Mouse (Mus musculus) megakaryocyte progenitor cell, adult 5-6 weeks (primary cell): ENCODE measurements around the gene Cdiptos. TPM values are rescaled to one million over a fixed set of nuclear protein-coding genes. Genes with fewer than 3 reads are reported as not detected.

Experiments used
- ATAC-seq: replicated peaks from 2 replicates; pipeline ENCODE4 v1.8.0; 2016; ENCODE audit warnings: mild to moderate bottlenecking, moderate TSS enrichment, inconsistent platforms; ENCODE audit not compliant: poor library complexity
- total RNA-seq, 2 experiments: library from RNA; stranded (forward) in 1 of 2; stranded (reverse) in 1 of 2; fragments of 157-497, 149-512 nt in 1 of 2; fragments of 200-1000 nt in 1 of 2; gene quantifications; 2 replicates each; pipeline versions ENCODE4 v1.2.3 to v1.2.4; 2015 to 2017

Cdiptos gene
- total RNA-seq (2015) (4.3 and 4.9 TPM in 2 replicates), total RNA-seq (2017) (0.62 and 3.2 TPM in 2 replicates)

- ATAC-seq: peak; percentile 97
Observed at GRCm38 (mm10) chr7:126975950-126976866, at the start of gene Cdiptos. TSS of gene Cdiptos (minus strand) at chr7:126976098.

GRCm38 (mm10) chr7:127024755-127025555 lies 49.1 kb upstream of the Cdiptos start:
- peak; percentile 20 for ATAC-seq

GRCm38 (mm10) chr7:127023896-127024690 lies 48.2 kb upstream of the Cdiptos start:
- no peak for ATAC-seq

- no peak for ATAC-seq
Observed at GRCm38 (mm10) chr7:127023272-127023691, 47.4 kb upstream of the Cdiptos start.

GRCm38 (mm10) chr7:127022528-127023271 lies 46.8 kb upstream of the Cdiptos start:
- no peak for ATAC-seq

GRCm38 (mm10) chr7:127021563-127022527 lies 45.9 kb upstream of the Cdiptos start:
- ATAC-seq: no peak

- peak; percentile 5 for ATAC-seq
Observed at GRCm38 (mm10) chr7:127020901-127021562, 45.1 kb upstream of the Cdiptos start, which contains the start of the genes Gm42742 and Prrt2. TSS of gene Gm42742 (minus strand) at chr7:127021097. TSS of gene Prrt2 (minus strand) at chr7:127021211.

GRCm38 (mm10) chr7:127020491-127020890 lies 44.6 kb upstream of the Cdiptos start:
- no peak for ATAC-seq

- no peak for ATAC-seq
Observed at GRCm38 (mm10) chr7:127020031-127020430, 44.1 kb upstream of the Cdiptos start.

GRCm38 (mm10) chr7:127019306-127019960 lies 43.5 kb upstream of the Cdiptos start:
- ATAC-seq: no peak

- ATAC-seq: no peak
Observed at GRCm38 (mm10) chr7:127018416-127019305, 42.8 kb upstream of the Cdiptos start.

- ATAC-seq: no peak
Observed at GRCm38 (mm10) chr7:127017950-127018345, 42.0 kb upstream of the Cdiptos start.

GRCm38 (mm10) chr7:127016971-127017949 lies 41.4 kb upstream of the Cdiptos start, which contains the start of gene Pagr1a:
TSS of gene Pagr1a (minus strand) at chr7:127017352.
- ATAC-seq: peak; percentile 62

- peak; percentile 54 for ATAC-seq
Observed at GRCm38 (mm10) chr7:127016486-127016938, 40.6 kb upstream of the Cdiptos start.

- no peak for ATAC-seq
Observed at GRCm38 (mm10) chr7:127016481-127016485, 40.4 kb upstream of the Cdiptos start, which contains the start of gene Pagr1b. TSS of gene Pagr1b (minus strand) at chr7:127016484.

GRCm38 (mm10) chr7:127016081-127016480 lies 40.2 kb upstream of the Cdiptos start:
- ATAC-seq: peak; percentile 18
